Mouse (Mus musculus) midbrain, embryonic 16.5 days (tissue): Measurements from ENCODE around the gene Rps12-ps3. TPM values are rescaled to one million over a fixed set of nuclear protein-coding genes. Genes with fewer than 3 reads are reported as not detected.

Source experiments
- ATAC-seq: fragments of 200-750 bp; cut with Nextera tagmentation; 2 replicates; pipeline ENCODE4 v1.8.0; 2017; ENCODE audit warnings: moderate TSS enrichment
- H3K27ac ChIP-seq: fragments of 300-500 bp; sonication (generic); 2 replicates; pipeline ENCODE4 v1.5.1; 2014; ENCODE audit warnings: mild to moderate bottlenecking, low read length, mixed read lengths
- H3K27me3 ChIP-seq: fragments of 300-500 bp; sonication (generic); 2 replicates; pipeline ENCODE4 v1.6.1; 2014; ENCODE audit warnings: low read depth, low read length, mixed read lengths; ENCODE audit not compliant: control insufficient read depth, insufficient read depth
- H3K36me3 ChIP-seq: fragments of 300-500 bp; sonication (generic); 2 replicates; pipeline ENCODE4 v1.6.1; 2014; ENCODE audit warnings: mild to moderate bottlenecking, low read length, moderate library complexity, mixed read lengths; ENCODE audit not compliant: control insufficient read depth, insufficient read depth
- H3K4me1 ChIP-seq: fragments of 300-500 bp; sonication (generic); 2 replicates; pipeline ENCODE4 v1.6.1; 2014; ENCODE audit warnings: mild to moderate bottlenecking, low read length, mixed read lengths; ENCODE audit not compliant: control insufficient read depth, insufficient read depth
- H3K4me2 ChIP-seq: fragments of 300-500 bp; sonication (generic); 2 replicates; pipeline ENCODE4 v1.6.1; 2014; ENCODE audit warnings: mild to moderate bottlenecking, low read length, mixed read lengths
- H3K4me3 ChIP-seq: fragments of 300-500 bp; sonication (generic); 2 replicates; pipeline ENCODE4 v1.5.1; 2014; ENCODE audit warnings: low read depth, mild to moderate bottlenecking, low read length, moderate library complexity, mixed read lengths
- H3K9ac ChIP-seq: fragments of 300-500 bp; sonication (generic); 2 replicates; pipeline ENCODE4 v1.6.1; 2014; ENCODE audit warnings: low read depth, low read length, mixed read lengths
- H3K9me3 ChIP-seq: fragments of 300-500 bp; sonication (generic); replicated peaks from 2 replicates; pipeline ENCODE4 v1.6.1; 2014; ENCODE audit warnings: mild to moderate bottlenecking, low read length, mixed read lengths; ENCODE audit not compliant: control insufficient read depth, poor library complexity, severe bottlenecking
- WGBS: fragments of 180-500 bp; shearing (Covaris S2); extraction: QIAGEN DNeasy Blood & Tissue Kit; methylation state at CpG from one replicate; pipeline ENCODE4 v1.1.7; 2014; 5-methylcytosine and 5-hydroxymethylcytosine counted together
- polyA plus RNA-seq: library from polyadenylated mRNA; unstranded; fragments of >200 nt; fragmentation: Nextera tagmentation; extraction: Ambion mirVana; gene quantifications from 2 replicates; pipeline ENCODE4 v1.2.1, GENCODE M21; 2015

Gene Rps12-ps3
- polyA plus RNA-seq, 1 experiment from 2014 or later = 6.4 TPM

GRCm38 (mm10) chr19:59316571-59316970 is 5.5 kb upstream of the Rps12-ps3 start:
- no peaks in the 10 kb centered on the region for H3K27me3 ChIP-seq
- no peak overlapping the region for H3K4me2 ChIP-seq
- H3K27ac ChIP-seq = no peak overlapping the region
- H3K9me3 ChIP-seq = no peaks in the 10 kb centered on the region
- no peaks in the 10 kb centered on the region for H3K4me1 ChIP-seq
- H3K4me3 ChIP-seq = no peak overlapping the region
- no peak for ATAC-seq
- H3K9ac ChIP-seq = no peak overlapping the region
- H3K36me3 ChIP-seq = no peaks in the 10 kb centered on the region

GRCm38 (mm10) chr19:59330816-59331225 is 8.7 kb downstream of the Rps12-ps3 start:
- ATAC-seq = no peak
- H3K9ac ChIP-seq = no peak overlapping the region
- H3K27me3 ChIP-seq = no peaks in the 10 kb centered on the region
- H3K27ac ChIP-seq = no peak overlapping the region
- H3K4me1 ChIP-seq = no peaks in the 10 kb centered on the region
- no peaks in the 10 kb centered on the region for H3K9me3 ChIP-seq
- H3K36me3 ChIP-seq = no peaks in the 10 kb centered on the region
- H3K4me3 ChIP-seq = no peak overlapping the region
- no peak overlapping the region for H3K4me2 ChIP-seq

GRCm38 (mm10) chr19:59336655-59337054 is 14.6 kb downstream of the Rps12-ps3 start:
- no peak overlapping the region for H3K4me3 ChIP-seq
- no peaks in the 10 kb centered on the region for H3K9me3 ChIP-seq
- no peaks in the 10 kb centered on the region for H3K27me3 ChIP-seq
- H3K4me1 ChIP-seq = peaks cover 9% of the 10 kb centered on the region
- 100% methylated on average over 1 of the region's 1 CpGs for WGBS
- no peak overlapping the region for H3K9ac ChIP-seq
- H3K4me2 ChIP-seq = no peak overlapping the region
- H3K36me3 ChIP-seq = no peaks in the 10 kb centered on the region
- ATAC-seq = no peak
- H3K27ac ChIP-seq = no peak overlapping the region

GRCm38 (mm10) chr19:59337872-59338681 is 16.0 kb downstream of the Rps12-ps3 start:
- Histone ChIP-seq H3K27ac (no peak overlapping the region), H3K36me3 (no peaks in the 10 kb centered on the region), H3K4me3 (no peak overlapping the region), H3K4me1 (peaks cover 18% of the 10 kb centered on the region), H3K27me3 (no peaks in the 10 kb centered on the region), H3K9me3 (no peaks in the 10 kb centered on the region), H3K9ac (no peak overlapping the region), H3K4me2 (no peak overlapping the region)
- ATAC-seq = no peak
- 74% methylated on average over 3 of the region's 3 CpGs for WGBS

- H3K4me3 ChIP-seq = no peak overlapping the region
- H3K4me1 ChIP-seq = peaks cover 31% of the 10 kb centered on the region
- ATAC-seq = no peak
- no peak overlapping the region for H3K9ac ChIP-seq
- no peak overlapping the region for H3K27ac ChIP-seq
- no peaks in the 10 kb centered on the region for H3K9me3 ChIP-seq
- no peak overlapping the region for H3K4me2 ChIP-seq
- H3K27me3 ChIP-seq = no peaks in the 10 kb centered on the region
- no peaks in the 10 kb centered on the region for H3K36me3 ChIP-seq
- WGBS = 91% methylated on average over 3 of the region's 3 CpGs
Measured at GRCm38 (mm10) chr19:59339908-59340307, 17.8 kb downstream of the Rps12-ps3 start.

- Histone ChIP-seq H3K4me1 (peaks cover 33% of the 10 kb centered on the region), H3K27ac (no peak overlapping the region), H3K36me3 (no peaks in the 10 kb centered on the region), H3K27me3 (no peaks in the 10 kb centered on the region), H3K4me2 (peak overlapping the region; percentile 90), H3K9ac (no peak overlapping the region), H3K9me3 (no peaks in the 10 kb centered on the region), H3K4me3 (peak overlapping the region; percentile 26)
- 29% methylated on average over 2 of the region's 2 CpGs for WGBS
- no peak for ATAC-seq
Measured at GRCm38 (mm10) chr19:59342964-59343363, 20.9 kb downstream of the Rps12-ps3 start.

GRCm38 (mm10) chr19:59344304-59344711 is 22.2 kb downstream of the Rps12-ps3 start:
- Histone ChIP-seq H3K27ac (no peak overlapping the region), H3K27me3 (no peaks in the 10 kb centered on the region), H3K9ac (peak overlapping the region; percentile 83), H3K4me3 (peak overlapping the region; percentile 66), H3K36me3 (no peaks in the 10 kb centered on the region), H3K4me2 (peak overlapping the region; percentile 90), H3K4me1 (peaks cover 33% of the 10 kb centered on the region), H3K9me3 (no peaks in the 10 kb centered on the region)
- no peak for ATAC-seq
- under 1% methylated on average over 14 of the region's 14 CpGs for WGBS

- no peaks in the 10 kb centered on the region for H3K9me3 ChIP-seq
- peak overlapping the region; percentile 66 for H3K4me3 ChIP-seq
- ATAC-seq = peak; percentile 76
- H3K27ac ChIP-seq = peak overlapping the region; percentile 96
- H3K4me1 ChIP-seq = peaks cover 33% of the 10 kb centered on the region
- H3K27me3 ChIP-seq = no peaks in the 10 kb centered on the region
- no peaks in the 10 kb centered on the region for H3K36me3 ChIP-seq
- WGBS = under 1% methylated on average over 53 of the region's 70 CpGs
- peak overlapping the region; percentile 83 for H3K9ac ChIP-seq
- H3K4me2 ChIP-seq = peak overlapping the region; percentile 90
Measured at GRCm38 (mm10) chr19:59345081-59345657, 23.1 kb downstream of the Rps12-ps3 start.

- Histone ChIP-seq H3K9me3 (no peaks in the 10 kb centered on the region), H3K4me1 (peaks cover 32% of the 10 kb centered on the region), H3K27me3 (no peaks in the 10 kb centered on the region), H3K9ac (peak within 1 kb of the TSS; percentile 83), H3K4me2 (peak within 1 kb of the TSS; percentile 90), H3K36me3 (no peaks in the 10 kb centered on the region), H3K4me3 (peak within 1 kb of the TSS; percentile 66), H3K27ac (peak within 1 kb of the TSS; percentile 96)
- ATAC-seq = peak; percentile 94
- under 1% methylated on average over 66 of the region's 91 CpGs for WGBS
Measured at GRCm38 (mm10) chr19:59345658-59346283, 23.7 kb downstream of the Rps12-ps3 start, which contains the start of gene Pdzd8. Gene Pdzd8, minus strand, starts transcription at chr19:59345780.
